Mouse (Mus musculus) stomach, embryonic 14.5 days (tissue): Measurements from ENCODE around the gene Pard3. TPM values are rescaled to one million over a fixed set of nuclear protein-coding genes. Genes with fewer than 3 reads are reported as not detected.

Experiments
- ATAC-seq: fragments of 200-750 bp; cut with Nextera tagmentation; 2 replicates; pipeline ENCODE4 v1.8.0; 2017; ENCODE audit warnings: low read depth, moderate TSS enrichment; ENCODE audit not compliant: insufficient number of reproducible peaks, insufficient read depth, low FRiP score
- H3K27ac ChIP-seq: fragments of 300-500 bp; sonication (generic); 2 replicates; pipeline ENCODE4 v1.5.1; 2014; ENCODE audit warnings: mild to moderate bottlenecking, low read length, moderate library complexity, mixed read lengths
- H3K27me3 ChIP-seq: fragments of 300-500 bp; sonication (generic); 2 replicates; pipeline ENCODE4 v1.6.1; 2014; ENCODE audit warnings: low read length, control low read depth, mixed read lengths; ENCODE audit not compliant: control insufficient read depth, insufficient read depth
- H3K36me3 ChIP-seq: fragments of 300-500 bp; sonication (generic); 2 replicates; pipeline ENCODE4 v1.6.1; 2014; ENCODE audit warnings: mild to moderate bottlenecking, control low read depth, low read length, moderate library complexity, mixed read lengths; ENCODE audit not compliant: control insufficient read depth, insufficient read depth
- H3K4me1 ChIP-seq: fragments of 300-500 bp; sonication (generic); 2 replicates; pipeline ENCODE4 v1.6.1; 2014; ENCODE audit warnings: low read length, control low read depth, mixed read lengths; ENCODE audit not compliant: control insufficient read depth, insufficient read depth
- H3K4me2 ChIP-seq: fragments of 300-500 bp; sonication (generic); replicated peaks from 2 replicates; pipeline ENCODE4 v1.6.1; 2014; ENCODE audit warnings: low read depth, low read length, control low read depth
- H3K4me3 ChIP-seq: fragments of 300-500 bp; sonication (generic); 2 replicates; pipeline ENCODE4 v1.5.1; 2014; ENCODE audit warnings: low read depth, low read length, control low read depth
- H3K9ac ChIP-seq: fragments of 300-500 bp; sonication (generic); replicated peaks from 2 replicates; pipeline ENCODE4 v1.6.1; 2014; ENCODE audit warnings: low read depth, mild to moderate bottlenecking, control low read depth, low read length, moderate library complexity, mixed read lengths
- H3K9me3 ChIP-seq: fragments of 300-500 bp; sonication (generic); 2 replicates; pipeline ENCODE4 v1.6.1; 2016; ENCODE audit warnings: low read depth, low read length, control low read depth; ENCODE audit not compliant: control insufficient read depth
- WGBS: fragments of 180-500 bp; shearing (Covaris S2); extraction: QIAGEN DNeasy Blood & Tissue Kit; methylation state at CpG from one replicate; pipeline ENCODE4 v1.1.7; 2014; 5-methylcytosine and 5-hydroxymethylcytosine counted together
- polyA plus RNA-seq: library from polyadenylated mRNA; unstranded; fragments of >200 nt; fragmentation: Nextera tagmentation; extraction: Ambion mirVana; gene quantifications from 2 replicates; pipeline ENCODE4 v1.2.1, GENCODE M21; 2014

Gene Pard3
- polyA plus RNA-seq, 1 experiment from 2014 or later = 37.9 TPM

GRCm38 (mm10) chr8:127323583-127324360 is 260.1 kb downstream of the Pard3 start:
- Histone ChIP-seq H3K4me1 (no peaks in the 10 kb centered on the region), H3K27ac (no peak overlapping the region), H3K36me3 (no peaks in the 10 kb centered on the region), H3K4me2 (no peak overlapping the region), H3K27me3 (no peaks in the 10 kb centered on the region), H3K9me3 (no peaks in the 10 kb centered on the region), H3K9ac (no peak overlapping the region), H3K4me3 (no peak overlapping the region)
- 84% methylated on average over 10 of the region's 10 CpGs for whole genome bisulfite sequencing
- ATAC-seq = no peak

GRCm38 (mm10) chr8:127324836-127325570 is 261.3 kb downstream of the Pard3 start:
- H3K9ac ChIP-seq = no peak overlapping the region
- no peak for ATAC-seq
- 65% methylated on average over 3 of the region's 3 CpGs for WGBS
- no peak overlapping the region for H3K4me3 ChIP-seq
- H3K36me3 ChIP-seq = no peaks in the 10 kb centered on the region
- no peaks in the 10 kb centered on the region for H3K9me3 ChIP-seq
- H3K4me2 ChIP-seq = no peak overlapping the region
- no peaks in the 10 kb centered on the region for H3K4me1 ChIP-seq
- H3K27me3 ChIP-seq = no peaks in the 10 kb centered on the region
- H3K27ac ChIP-seq = no peak overlapping the region

- no peaks in the 10 kb centered on the region for H3K9me3 ChIP-seq
- WGBS = 82% methylated on average over 5 of the region's 5 CpGs
- ATAC-seq = no peak
- no peak overlapping the region for H3K9ac ChIP-seq
- no peaks in the 10 kb centered on the region for H3K4me1 ChIP-seq
- H3K27ac ChIP-seq = no peak overlapping the region
- no peak overlapping the region for H3K4me2 ChIP-seq
- H3K27me3 ChIP-seq = no peaks in the 10 kb centered on the region
- H3K36me3 ChIP-seq = no peaks in the 10 kb centered on the region
- no peak overlapping the region for H3K4me3 ChIP-seq
Measured at GRCm38 (mm10) chr8:127325749-127326148, 262.1 kb downstream of the Pard3 start.

DNA sequence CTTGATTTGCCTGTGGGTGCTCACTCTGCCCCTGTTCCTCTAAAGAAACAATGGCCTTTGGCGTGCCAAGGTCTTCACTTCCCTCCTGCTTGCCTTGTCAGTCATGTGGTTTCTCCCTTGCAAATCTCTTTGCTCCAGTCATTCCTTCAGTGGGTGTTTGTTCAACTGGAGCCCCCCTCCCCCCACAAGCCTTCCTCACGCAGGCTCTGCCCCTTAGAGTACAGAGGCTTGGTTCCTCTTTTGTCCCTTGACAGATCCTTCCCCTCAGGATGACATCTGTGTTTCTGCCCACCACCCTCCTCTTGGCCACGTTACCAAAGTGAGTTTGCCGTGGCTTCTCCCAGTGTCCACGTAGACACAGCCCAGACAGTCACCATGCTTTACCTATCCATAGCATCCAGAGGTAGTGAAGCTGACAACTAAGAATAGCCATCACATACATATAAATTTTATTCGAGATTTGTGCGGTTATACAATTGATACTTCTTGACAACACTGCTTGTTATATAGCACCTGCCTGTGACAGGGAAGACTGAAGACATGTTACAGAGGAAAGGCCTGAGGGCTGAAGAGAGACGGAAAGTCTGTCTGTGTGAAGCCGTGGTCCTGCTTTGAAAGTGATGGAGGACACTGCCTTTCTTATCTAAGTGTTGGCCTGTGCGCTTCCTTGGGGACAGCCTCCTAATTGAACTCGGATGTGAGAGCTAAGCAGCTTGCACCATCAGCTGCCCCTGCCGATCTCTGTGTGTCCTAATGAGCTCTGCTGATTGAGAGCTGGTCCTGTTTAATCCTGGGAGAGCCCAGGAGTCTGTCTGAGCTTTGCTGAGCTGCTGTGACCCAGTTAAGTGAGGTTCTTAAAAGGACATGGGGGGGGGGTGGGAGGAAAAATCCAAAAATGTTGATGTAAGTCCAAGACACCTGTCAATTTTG is 266.8 kb downstream of the Pard3 start:
- Histone ChIP-seq H3K36me3 (no peaks in the 10 kb centered on the region), H3K4me1 (no peaks in the 10 kb centered on the region), H3K9ac (no peak overlapping the region), H3K4me3 (no peak overlapping the region), H3K27me3 (no peaks in the 10 kb centered on the region), H3K27ac (no peak overlapping the region), H3K9me3 (no peaks in the 10 kb centered on the region), H3K4me2 (no peak overlapping the region)
- no peak for ATAC-seq
- WGBS = 58% methylated on average over 12 of the region's 12 CpGs

GRCm38 (mm10) chr8:127331751-127332150 is 268.1 kb downstream of the Pard3 start:
- H3K9me3 ChIP-seq = no peaks in the 10 kb centered on the region
- WGBS = 100% methylated on average over 1 of the region's 1 CpGs
- no peak overlapping the region for H3K4me3 ChIP-seq
- no peak overlapping the region for H3K4me2 ChIP-seq
- no peaks in the 10 kb centered on the region for H3K4me1 ChIP-seq
- no peaks in the 10 kb centered on the region for H3K36me3 ChIP-seq
- no peak overlapping the region for H3K9ac ChIP-seq
- no peaks in the 10 kb centered on the region for H3K27me3 ChIP-seq
- ATAC-seq = no peak
- no peak overlapping the region for H3K27ac ChIP-seq

- no peak for ATAC-seq
- no peak overlapping the region for H3K4me2 ChIP-seq
- H3K9me3 ChIP-seq = no peaks in the 10 kb centered on the region
- 87% methylated on average over 1 of the region's 1 CpGs for WGBS
- H3K27me3 ChIP-seq = no peaks in the 10 kb centered on the region
- H3K4me3 ChIP-seq = no peak overlapping the region
- H3K36me3 ChIP-seq = no peaks in the 10 kb centered on the region
- no peak overlapping the region for H3K9ac ChIP-seq
- H3K4me1 ChIP-seq = no peaks in the 10 kb centered on the region
- no peak overlapping the region for H3K27ac ChIP-seq
Measured at GRCm38 (mm10) chr8:127335216-127335615, 271.5 kb downstream of the Pard3 start.

DNA sequence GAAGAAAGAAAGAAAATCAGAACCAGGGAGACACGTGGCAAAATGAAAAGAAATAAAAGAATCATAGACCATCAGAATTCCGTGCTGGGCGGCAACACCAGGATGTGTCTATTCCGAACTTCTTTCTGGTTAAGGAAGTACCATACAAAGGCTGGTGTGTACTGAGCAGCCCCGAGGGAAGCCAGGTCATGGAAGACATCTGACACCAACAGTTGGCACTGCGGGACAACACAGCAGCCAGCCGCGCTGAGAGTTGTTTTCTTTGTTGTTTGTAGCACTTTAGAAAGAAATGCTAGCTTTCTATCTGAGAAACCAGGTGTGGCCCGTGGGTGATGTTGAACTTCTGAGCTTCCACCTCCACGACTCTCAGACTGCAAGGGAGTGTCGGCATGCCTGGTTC is 274.5 kb downstream of the Pard3 start:
- ATAC-seq = no peak
- Histone ChIP-seq H3K27me3 (no peaks in the 10 kb centered on the region), H3K4me1 (no peaks in the 10 kb centered on the region), H3K36me3 (no peaks in the 10 kb centered on the region), H3K4me3 (no peak overlapping the region), H3K27ac (no peak overlapping the region), H3K9me3 (no peaks in the 10 kb centered on the region), H3K4me2 (no peak overlapping the region), H3K9ac (no peak overlapping the region)
- 87% methylated on average over 11 of the region's 11 CpGs for WGBS

GRCm38 (mm10) chr8:127341046-127341445 is 277.4 kb downstream of the Pard3 start:
- Histone ChIP-seq H3K9ac (no peak overlapping the region), H3K27ac (no peak overlapping the region), H3K4me2 (no peak overlapping the region), H3K4me3 (no peak overlapping the region), H3K4me1 (no peaks in the 10 kb centered on the region), H3K36me3 (no peaks in the 10 kb centered on the region), H3K27me3 (no peaks in the 10 kb centered on the region), H3K9me3 (no peaks in the 10 kb centered on the region)
- 85% methylated on average over 7 of the region's 7 CpGs for WGBS
- no peak for ATAC-seq
